Mouse (Mus musculus) olfactory bulb, adult 2 months (tissue): Measurements from ENCODE around the gene Rasgef1c.

Experiments used
- CTCF ChIP-seq: fragments of 200-500 bp; IDR thresholded peaks from 2 replicates; pipeline ENCODE4 v1.5.1; 2012; ENCODE audit warnings: low read depth, mild to moderate bottlenecking, low read length, moderate library complexity; ENCODE audit not compliant: insufficient read depth
- POLR2A ChIP-seq: fragments of 200-500 bp; IDR thresholded peaks from 2 replicates; pipeline ENCODE4 v1.6.1; 2012; ENCODE audit warnings: mild to moderate bottlenecking, low read depth, low read length, moderate library complexity; ENCODE audit not compliant: insufficient read depth

DNA sequence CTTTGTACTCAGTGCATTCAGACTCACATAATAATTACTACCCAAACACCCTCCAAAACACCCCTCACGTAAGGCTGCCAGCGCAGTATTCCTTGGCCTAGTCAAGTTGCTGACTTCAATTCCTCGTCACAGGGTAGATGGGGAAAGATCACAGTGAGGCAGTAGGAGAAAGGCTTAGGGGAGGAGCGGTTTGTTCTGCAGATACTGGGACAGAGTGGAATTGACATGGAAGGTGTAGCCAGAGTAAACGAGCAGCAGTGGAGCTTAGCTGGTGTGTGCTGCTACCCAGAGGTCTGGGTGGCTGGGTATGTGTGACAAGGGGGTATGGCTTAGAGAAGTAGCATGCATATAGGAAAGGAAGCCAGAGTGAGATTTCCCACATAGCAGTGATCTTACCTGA is 34.3 kb upstream of the Rasgef1c start:
- no peak for TF ChIP-seq CTCF
- TF ChIP-seq POLR2A: no peak
